Mouse (Mus musculus) lung, postnatal 0 days (tissue): ENCODE results near the gene Lclat1.

ENCODE experiments used
- CTCF ChIP-seq: IDR thresholded peaks from 2 replicates; pipeline ENCODE4 v1.5.1; 2016; ENCODE audit warnings: antibody characterized with exemption, mild to moderate bottlenecking
- EP300 ChIP-seq: IDR thresholded peaks from 2 replicates; pipeline ENCODE4 v1.6.1; 2016; ENCODE audit warnings: antibody characterized with exemption, mild to moderate bottlenecking, control low read depth

GRCm38 (mm10) chr17:73253291-73253969 is 145.6 kb downstream of the Lclat1 start:
- TF ChIP-seq CTCF (no peak), EP300 (no peak)
